Mouse (Mus musculus): Measurements from ENCODE around the gene Olfr510.

DNA sequence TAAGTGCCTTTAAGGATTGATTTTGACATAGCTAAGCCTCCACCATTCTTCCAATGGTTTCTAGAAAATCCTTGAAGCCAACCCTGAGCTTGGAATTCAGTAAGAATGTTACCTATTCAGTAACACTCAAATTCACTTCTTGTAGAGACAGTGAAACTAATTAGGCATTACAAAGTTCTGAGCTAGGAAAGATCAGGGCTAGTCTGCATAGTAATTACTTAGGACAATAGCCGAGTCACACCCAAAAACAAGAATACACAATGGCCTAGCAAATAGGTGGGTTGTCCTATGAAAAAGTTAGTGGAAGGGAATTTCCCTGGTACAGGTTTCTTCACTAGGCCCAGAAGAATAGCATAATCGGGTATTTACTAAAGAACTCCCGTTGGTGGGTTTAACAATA lies 3.8 kb upstream of the Olfr510 start:
- TF ChIP-seq MAFK (IDR thresholded peaks at IDR 0.05; ENCODE audit: insufficient read depth, low read depth, low read length) (no peak), HCFC1 (IDR thresholded peaks at IDR 0.05; ENCODE audit: borderline replicate concordance, insufficient read depth, low read length) (no peak), CHD2 (IDR thresholded peaks at IDR 0.05; ENCODE audit: low read depth, low read length) (0 out of 2 replicates have a peak, but pooled peaks have one; percentile 33), ZC3H11A (IDR thresholded peaks at IDR 0.05; ENCODE audit: borderline replicate concordance, low read depth, low read length) (no peak), ZNF384 (IDR thresholded peaks at IDR 0.05; ENCODE audit: low read depth, low read length) (no peak)
